Mouse (Mus musculus): ENCODE results near the gene Pcsk6. TPM values are rescaled to one million over a fixed set of nuclear protein-coding genes. Genes with fewer than 3 reads are reported as not detected.

Pcsk6 gene
- polyA plus RNA-seq, 1 experiment from 2014 or later: 0.87 TPM

- no peak for ATAC-seq
- Histone ChIP-seq H3K4me3 (no peak overlapping the region), H3K27ac (no peak overlapping the region), H3K4me2 (no peak overlapping the region), H3K9me3 (replicated peaks) (no peaks in the 10 kb centered on the region), H3K4me1 (no peaks in the 10 kb centered on the region), H3K9ac (no peak overlapping the region), H3K27me3 (replicated peaks) (no peaks in the 10 kb centered on the region), H3K36me3 (peaks cover 89% of the 10 kb centered on the region)
- WGBS (ENCODE audit: insufficient replicate concordance): 78% methylated on average over 4 of the region's 4 CpGs
These were observed 226.1 kb downstream of the Pcsk6 start for GRCm38 (mm10) chr7:66087652-66088051.

- no peaks in the 10 kb centered on the region for H3K27me3 ChIP-seq (replicated peaks)
- no peaks in the 10 kb centered on the region for H3K4me1 ChIP-seq
- H3K9ac ChIP-seq: no peak overlapping the region
- H3K27ac ChIP-seq: no peak overlapping the region
- WGBS (ENCODE audit: insufficient replicate concordance): 72% methylated on average over 2 of the region's 2 CpGs
- no peak overlapping the region for H3K4me3 ChIP-seq
- H3K36me3 ChIP-seq: peaks cover 85% of the 10 kb centered on the region
- H3K4me2 ChIP-seq: no peak overlapping the region
- ATAC-seq: no peak
- H3K9me3 ChIP-seq (replicated peaks): no peaks in the 10 kb centered on the region
These were observed 226.5 kb downstream of the Pcsk6 start for GRCm38 (mm10) chr7:66088077-66088476.

GRCm38 (mm10) chr7:66090676-66091190 lies 229.2 kb downstream of the Pcsk6 start:
- Histone ChIP-seq H3K4me2 (no peak overlapping the region), H3K36me3 (peaks cover 59% of the 10 kb centered on the region), H3K9me3 (replicated peaks) (no peaks in the 10 kb centered on the region), H3K27me3 (replicated peaks) (no peaks in the 10 kb centered on the region), H3K4me3 (no peak overlapping the region), H3K4me1 (no peaks in the 10 kb centered on the region), H3K9ac (no peak overlapping the region), H3K27ac (no peak overlapping the region)
- 83% methylated on average over 11 of the region's 11 CpGs for WGBS (ENCODE audit: insufficient replicate concordance)
- no peak for ATAC-seq

- Histone ChIP-seq H3K9ac (no peak overlapping the region), H3K27ac (no peak overlapping the region), H3K4me1 (no peaks in the 10 kb centered on the region), H3K4me3 (no peak overlapping the region), H3K9me3 (replicated peaks) (no peaks in the 10 kb centered on the region), H3K27me3 (replicated peaks) (no peaks in the 10 kb centered on the region), H3K4me2 (no peak overlapping the region), H3K36me3 (peaks cover 51% of the 10 kb centered on the region)
- 72% methylated on average over 7 of the region's 7 CpGs for WGBS (ENCODE audit: insufficient replicate concordance)
- ATAC-seq: peak; percentile 30; the same call in 1 of the 2 replicates
These were observed 230.0 kb downstream of the Pcsk6 start for GRCm38 (mm10) chr7:66091553-66091952.

- peaks cover 40% of the 10 kb centered on the region for H3K36me3 ChIP-seq
- no peak overlapping the region for H3K9ac ChIP-seq
- no peak overlapping the region for H3K4me3 ChIP-seq
- no peak for ATAC-seq
- whole genome bisulfite sequencing (ENCODE audit: insufficient replicate concordance): 77% methylated on average over 8 of the region's 8 CpGs
- no peak overlapping the region for H3K4me2 ChIP-seq
- H3K27ac ChIP-seq: no peak overlapping the region
- H3K4me1 ChIP-seq: no peaks in the 10 kb centered on the region
- H3K9me3 ChIP-seq (replicated peaks): no peaks in the 10 kb centered on the region
- H3K27me3 ChIP-seq (replicated peaks): no peaks in the 10 kb centered on the region
These were observed 231.1 kb downstream of the Pcsk6 start for GRCm38 (mm10) chr7:66092656-66093055.

- Histone ChIP-seq H3K4me1 (no peaks in the 10 kb centered on the region), H3K27ac (no peak overlapping the region), H3K27me3 (replicated peaks) (0 out of 2 replicates have a peak, but pooled peaks cover 4% of the 10 kb centered on the region), H3K4me2 (no peak overlapping the region), H3K36me3 (peaks cover 25% of the 10 kb centered on the region), H3K4me3 (no peak overlapping the region), H3K9ac (no peak overlapping the region), H3K9me3 (replicated peaks) (no peaks in the 10 kb centered on the region)
- ATAC-seq: no peak
- WGBS (ENCODE audit: insufficient replicate concordance): 72% methylated on average over 5 of the region's 5 CpGs
These were observed 232.6 kb downstream of the Pcsk6 start for GRCm38 (mm10) chr7:66094141-66094540.

- Histone ChIP-seq H3K4me2 (no peak overlapping the region), H3K4me1 (no peaks in the 10 kb centered on the region), H3K4me3 (no peak overlapping the region), H3K9me3 (replicated peaks) (no peaks in the 10 kb centered on the region), H3K9ac (no peak overlapping the region), H3K36me3 (no peaks in the 10 kb centered on the region), H3K27ac (no peak overlapping the region), H3K27me3 (replicated peaks) (peaks cover 15% of the 10 kb centered on the region; the same call in 1 of the 2 replicates)
- 68% methylated on average over 7 of the region's 7 CpGs for WGBS (ENCODE audit: insufficient replicate concordance)
- ATAC-seq: no peak
These were observed 237.3 kb downstream of the Pcsk6 start for GRCm38 (mm10) chr7:66098803-66099202.

Other genes starting within 250 kb of the Pcsk6 start
- 32.5 and 33.9 TPM in 2 replicates for gene Tarsl2, start 216.8 kb upstream of the Pcsk6 start, polyA plus RNA-seq (2016; fragmentation: Nextera tagmentation; extraction: Ambion mirVana)
- 35.9 and 36.4 TPM in 2 replicates for gene Tm2d3, start 170.6 kb upstream of the Pcsk6 start, polyA plus RNA-seq (2016; fragmentation: Nextera tagmentation; extraction: Ambion mirVana)
- gene Gm45213, start 181.9 kb downstream of the Pcsk6 start, polyA plus RNA-seq (2016; fragmentation: Nextera tagmentation; extraction: Ambion mirVana): not detected in 2 replicates
- gene Snrpa1, start 197.3 kb downstream of the Pcsk6 start, polyA plus RNA-seq (2016; fragmentation: Nextera tagmentation; extraction: Ambion mirVana): 162 and 173 TPM in 2 replicates
- gene Selenos, start 217.9 kb downstream of the Pcsk6 start, polyA plus RNA-seq (2016; fragmentation: Nextera tagmentation; extraction: Ambion mirVana): 60.7 and 65.5 TPM in 2 replicates
- 11.3 and 12.0 TPM in 2 replicates for gene Chsy1, start 247.8 kb downstream of the Pcsk6 start, polyA plus RNA-seq (2016; fragmentation: Nextera tagmentation; extraction: Ambion mirVana)